Mouse (Mus musculus) midbrain, embryonic 11.5 days (tissue): ENCODE measurements around the gene Pphln1. TPM values are rescaled to one million over a fixed set of nuclear protein-coding genes. Genes with fewer than 3 reads are reported as not detected.

ENCODE experiments used
- ATAC-seq: fragments of 200-750 bp; cut with Nextera tagmentation; 2 replicates; pipeline ENCODE4 v1.8.0; 2017; ENCODE audit warnings: moderate TSS enrichment, moderate library complexity; ENCODE audit not compliant: low FRiP score
- DNase-seq: peaks from one replicate; pipeline ENCODE4 v3.0.0; 2015; ENCODE audit warnings: low spot score; ENCODE audit errors: missing footprints
- H3K27ac ChIP-seq: fragments of 300-500 bp; sonication (generic); 2 replicates; pipeline ENCODE4 v1.5.1; 2014; ENCODE audit warnings: low read depth, low read length
- H3K27me3 ChIP-seq: fragments of 300-500 bp; sonication (generic); 2 replicates; pipeline ENCODE4 v1.6.1; 2014; ENCODE audit warnings: mild to moderate bottlenecking, low read length, moderate library complexity, mixed read lengths; ENCODE audit not compliant: control insufficient read depth, insufficient read depth
- H3K36me3 ChIP-seq: fragments of 300-500 bp; sonication (generic); 2 replicates; pipeline ENCODE4 v1.6.1; 2014; ENCODE audit warnings: mild to moderate bottlenecking, low read length, moderate library complexity, mixed read lengths; ENCODE audit not compliant: control insufficient read depth, insufficient read depth
- H3K4me1 ChIP-seq: fragments of 300-500 bp; sonication (generic); 2 replicates; pipeline ENCODE4 v1.6.1; 2014; ENCODE audit warnings: low read length; ENCODE audit not compliant: control insufficient read depth, insufficient read depth
- H3K4me2 ChIP-seq: fragments of 300-500 bp; sonication (generic); 2 replicates; pipeline ENCODE4 v1.6.1; 2014; ENCODE audit warnings: mild to moderate bottlenecking, moderate library complexity
- H3K4me3 ChIP-seq: fragments of 300-500 bp; sonication (generic); 2 replicates; pipeline ENCODE4 v1.5.1; 2014; ENCODE audit warnings: low read depth, low read length
- H3K9ac ChIP-seq: fragments of 300-500 bp; sonication (generic); 2 replicates; pipeline ENCODE4 v1.6.1; 2014; ENCODE audit warnings: low read length
- H3K9me3 ChIP-seq: fragments of 300-500 bp; sonication (generic); 2 replicates; pipeline ENCODE4 v1.6.1; 2016; ENCODE audit warnings: low read length; ENCODE audit not compliant: control insufficient read depth
- WGBS: fragments of 180-500 bp; shearing (Covaris S2); extraction: QIAGEN DNeasy Blood & Tissue Kit; methylation state at CpG from one replicate; pipeline ENCODE4 v1.1.7; 2014; 5-methylcytosine and 5-hydroxymethylcytosine counted together
- polyA plus RNA-seq: library from polyadenylated mRNA; unstranded; fragments of >200 nt; fragmentation: Nextera tagmentation; extraction: Ambion mirVana; gene quantifications from 2 replicates; pipeline ENCODE4 v1.2.1, GENCODE M21; 2014

Gene Pphln1
- polyA plus RNA-seq, 1 experiment from 2014 or later, result 62.5 TPM

DNA sequence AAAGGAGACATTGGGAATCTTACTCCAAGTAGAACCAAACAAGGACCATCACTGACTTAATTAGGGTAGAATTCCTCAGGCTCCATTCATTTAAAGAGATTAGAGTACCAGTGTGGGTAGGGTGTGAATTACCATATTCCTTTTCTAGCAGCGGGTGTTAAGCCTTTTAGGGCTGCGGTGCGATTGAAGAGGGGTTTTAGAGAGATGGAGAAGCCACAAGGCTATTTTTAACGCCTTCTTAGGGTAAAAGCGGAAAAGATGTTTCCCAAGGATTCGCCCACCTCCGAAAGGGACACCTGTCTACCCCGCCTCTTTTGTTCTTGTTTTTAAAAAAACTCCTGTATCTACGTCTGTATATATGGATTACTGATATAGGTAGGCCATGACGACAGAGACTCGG is 881 bp upstream of the Pphln1 start:
- Histone ChIP-seq H3K4me2 (peak overlapping the region; percentile 64), H3K27ac (no peak overlapping the region), H3K9me3 (no peaks in the 10 kb centered on the region), H3K27me3 (no peaks in the 10 kb centered on the region), H3K9ac (peak overlapping the region; percentile 93), H3K4me3 (peak overlapping the region; percentile 96), H3K4me1 (peaks cover 16% of the 10 kb centered on the region), H3K36me3 (peaks cover 9% of the 10 kb centered on the region; the same call in 1 of the 2 replicates)
- ATAC-seq (0 out of 2 replicates have a peak, but pooled peaks have one; percentile 8), DNase-seq (peak; percentile 88)
- under 1% methylated on average over 11 of the region's 11 CpGs for WGBS

DNA sequence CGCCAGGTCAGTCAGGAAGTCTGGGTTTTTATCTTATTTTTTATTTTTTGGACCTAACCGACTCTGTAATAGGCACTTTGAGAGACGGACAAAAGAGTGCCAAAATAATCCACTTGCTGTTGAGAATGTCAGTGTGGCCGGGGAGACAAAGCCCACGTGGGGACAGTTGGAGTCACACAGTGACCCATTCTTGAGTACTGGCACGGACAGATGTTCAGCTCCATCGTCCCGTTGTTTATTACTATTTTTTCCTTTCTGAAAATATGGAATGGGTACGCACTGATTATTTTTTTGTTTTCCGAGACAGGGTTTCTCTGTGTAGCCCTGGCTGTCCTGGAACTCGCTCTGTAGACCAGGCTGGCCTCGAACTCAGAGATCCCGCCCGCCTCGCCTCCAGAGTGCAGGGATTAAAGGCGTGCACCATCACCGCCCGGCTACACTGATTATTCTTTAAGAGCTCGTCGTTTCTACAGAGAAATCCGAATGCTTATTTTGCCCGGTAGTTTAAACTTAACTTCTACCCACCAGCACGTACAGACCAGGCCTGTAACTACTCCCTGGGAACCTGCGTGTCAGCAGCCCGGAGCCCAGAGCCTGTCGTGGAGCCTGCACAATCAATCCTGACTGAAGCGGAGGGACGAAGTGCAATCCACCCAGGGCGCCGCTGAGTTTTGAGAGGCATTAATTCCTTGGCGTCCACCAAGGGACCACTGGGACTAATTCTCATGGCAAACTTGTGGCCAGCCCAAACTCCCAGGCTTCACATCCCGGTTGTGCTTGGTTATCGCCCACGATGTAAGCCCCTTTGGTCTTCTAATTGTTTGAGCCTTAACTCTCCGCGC is 770 bp downstream of the Pphln1 start:
- peak; percentile 26 for ATAC-seq
- Histone ChIP-seq H3K27ac (peak overlapping the region; percentile 81), H3K9me3 (no peaks in the 10 kb centered on the region), H3K4me2 (peak overlapping the region; percentile 64), H3K27me3 (no peaks in the 10 kb centered on the region), H3K36me3 (0 out of 2 replicates have a peak, but pooled peaks cover 2% of the 10 kb centered on the region), H3K4me1 (peaks cover 16% of the 10 kb centered on the region), H3K9ac (peak overlapping the region; percentile 93), H3K4me3 (peak overlapping the region; percentile 96)
- WGBS, result under 1% methylated on average over 36 of the region's 36 CpGs
- DNase-seq, result peak; percentile 93

DNA sequence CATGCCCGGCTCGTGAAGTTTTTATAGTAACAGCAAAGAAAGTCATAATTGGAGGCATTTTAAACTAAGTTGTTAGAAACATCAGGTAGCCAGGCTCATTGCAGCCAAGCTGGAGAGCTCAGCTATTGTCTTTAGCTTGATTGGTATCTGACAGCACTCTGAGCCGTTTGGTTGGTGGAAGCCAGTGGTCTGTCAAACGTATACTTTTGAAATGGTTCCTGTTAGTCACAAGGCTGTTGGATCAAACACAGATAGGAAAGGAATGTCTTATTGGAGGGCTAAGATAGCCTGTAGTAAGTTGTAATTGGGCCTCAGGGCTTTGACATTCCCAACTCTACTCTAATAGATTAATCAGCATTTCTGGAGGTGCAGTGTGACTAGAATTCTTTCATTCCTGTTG is 3.3 kb downstream of the Pphln1 start:
- Histone ChIP-seq H3K4me3 (no peak overlapping the region), H3K4me2 (no peak overlapping the region), H3K9me3 (no peaks in the 10 kb centered on the region), H3K4me1 (peaks cover 16% of the 10 kb centered on the region), H3K9ac (no peak overlapping the region), H3K27ac (no peak overlapping the region), H3K36me3 (no peaks in the 10 kb centered on the region), H3K27me3 (no peaks in the 10 kb centered on the region)
- ATAC-seq (no peak), DNase-seq (no peak)
- WGBS, result 81% methylated on average over 4 of the region's 4 CpGs

DNA sequence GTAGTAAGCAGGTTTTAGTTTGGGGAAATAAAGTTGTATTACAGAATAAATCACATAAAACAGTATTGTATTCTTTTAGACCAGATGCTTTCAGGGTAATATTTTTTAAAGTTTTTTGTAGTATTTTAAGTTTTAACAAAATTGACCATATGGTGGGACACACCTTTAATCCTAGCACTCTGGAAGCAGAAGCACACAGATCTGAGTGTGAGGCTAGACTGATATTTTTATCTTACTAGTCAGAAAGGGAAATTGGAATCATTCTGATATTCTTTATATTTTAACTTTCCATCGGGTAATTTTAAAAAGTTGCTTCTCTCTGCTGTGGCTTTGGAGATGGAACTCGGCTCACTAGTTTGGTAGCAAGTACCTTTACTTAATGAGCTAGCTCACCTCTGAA is 4.6 kb downstream of the Pphln1 start:
- no peaks in the 10 kb centered on the region for H3K36me3 ChIP-seq
- no peak overlapping the region for H3K4me3 ChIP-seq
- WGBS, result 92% methylated on average over 2 of the region's 2 CpGs
- H3K9me3 ChIP-seq, result no peaks in the 10 kb centered on the region
- H3K4me1 ChIP-seq, result peaks cover 10% of the 10 kb centered on the region
- no peak for DNase-seq
- H3K27ac ChIP-seq, result no peak overlapping the region
- H3K4me2 ChIP-seq, result no peak overlapping the region
- H3K9ac ChIP-seq, result no peak overlapping the region
- no peak for ATAC-seq
- no peaks in the 10 kb centered on the region for H3K27me3 ChIP-seq

DNA sequence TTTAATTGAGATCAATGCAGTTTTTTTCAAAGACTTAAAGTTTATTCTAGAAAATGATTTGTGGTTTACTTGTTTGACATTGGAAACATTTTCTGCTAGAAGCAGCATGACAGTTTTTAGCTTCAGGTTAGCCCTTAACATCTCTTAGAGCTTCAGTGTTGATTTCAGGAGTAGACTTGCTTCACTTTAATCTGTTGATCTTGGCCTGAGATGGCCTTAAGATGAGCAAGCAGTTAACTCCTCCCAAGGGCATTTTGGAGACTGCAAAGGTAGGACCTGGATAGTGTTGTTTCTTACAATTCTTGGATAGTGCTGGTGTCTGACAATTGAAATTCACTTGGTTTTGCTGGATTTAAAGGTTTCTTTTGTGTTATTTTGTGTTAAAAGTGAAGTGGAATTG is 6.7 kb downstream of the Pphln1 start:
- ATAC-seq (no peak), DNase-seq (no peak)
- Histone ChIP-seq H3K4me3 (no peak overlapping the region), H3K9ac (no peak overlapping the region), H3K4me1 (peaks cover under 1% of the 10 kb centered on the region), H3K9me3 (no peaks in the 10 kb centered on the region), H3K27ac (no peak overlapping the region), H3K27me3 (no peaks in the 10 kb centered on the region), H3K36me3 (no peaks in the 10 kb centered on the region), H3K4me2 (no peak overlapping the region)

DNA sequence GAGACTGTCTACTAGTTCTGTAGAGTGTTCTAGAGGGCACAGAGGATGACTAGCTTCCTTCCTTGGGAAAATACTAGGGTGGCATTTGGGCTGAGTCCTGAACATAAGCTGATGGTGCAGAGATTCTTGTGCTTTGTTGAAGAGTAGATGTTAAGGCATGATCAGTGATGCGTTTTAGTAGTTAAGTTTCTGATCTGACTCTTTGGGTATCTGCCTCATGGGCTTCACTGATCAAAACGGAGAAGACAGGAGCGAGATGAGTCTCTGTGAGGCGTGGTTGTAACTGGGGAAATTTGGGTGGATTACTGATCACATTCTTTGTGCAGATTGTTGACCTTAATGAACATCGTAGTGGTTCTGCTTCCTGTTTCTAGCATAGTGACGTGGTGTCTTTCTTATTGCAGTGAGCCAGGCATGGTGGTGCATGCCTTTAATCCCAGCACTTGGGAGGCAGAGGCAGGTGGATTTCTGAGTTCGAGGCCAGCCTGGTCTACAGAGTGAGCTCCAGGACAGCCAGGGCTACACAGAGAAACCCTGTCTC is 7.4 kb downstream of the Pphln1 start:
- no peaks in the 10 kb centered on the region for H3K36me3 ChIP-seq
- ATAC-seq (no peak), DNase-seq (no peak)
- H3K9ac ChIP-seq, result no peak overlapping the region
- H3K4me1 ChIP-seq, result no peaks in the 10 kb centered on the region; the same call in 1 of the 2 replicates
- 93% methylated on average over 7 of the region's 7 CpGs for WGBS
- H3K9me3 ChIP-seq, result no peaks in the 10 kb centered on the region
- no peaks in the 10 kb centered on the region for H3K27me3 ChIP-seq
- H3K4me3 ChIP-seq, result no peak overlapping the region
- no peak overlapping the region for H3K27ac ChIP-seq
- H3K4me2 ChIP-seq, result no peak overlapping the region

DNA sequence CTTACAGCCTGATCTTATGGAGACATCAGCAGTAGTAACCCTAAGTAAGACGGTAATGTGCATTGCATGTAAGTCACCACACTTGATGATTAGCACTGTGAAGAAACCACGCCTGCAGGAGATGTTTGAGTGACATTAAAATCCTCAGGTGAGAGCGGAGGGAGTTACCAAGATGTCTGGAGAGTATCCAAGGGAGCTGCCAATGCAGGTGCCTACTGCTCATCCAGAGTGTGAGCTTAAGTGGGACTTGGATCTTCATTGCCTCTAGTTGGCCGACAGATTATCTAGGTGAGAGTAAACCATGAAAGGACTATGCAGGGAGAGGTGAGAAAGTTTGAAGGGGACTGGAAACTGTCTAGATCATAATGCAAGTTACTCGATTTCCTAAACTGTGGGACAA is 8.3 kb downstream of the Pphln1 start:
- DNase-seq, result no peak
- Histone ChIP-seq H3K4me1 (no peaks in the 10 kb centered on the region; the same call in 1 of the 2 replicates), H3K4me2 (no peak overlapping the region), H3K27ac (no peak overlapping the region), H3K9me3 (no peaks in the 10 kb centered on the region), H3K36me3 (no peaks in the 10 kb centered on the region), H3K4me3 (no peak overlapping the region), H3K27me3 (no peaks in the 10 kb centered on the region), H3K9ac (no peak overlapping the region)
- 96% methylated on average over 5 of the region's 5 CpGs for WGBS
- ATAC-seq, result no peak

DNA sequence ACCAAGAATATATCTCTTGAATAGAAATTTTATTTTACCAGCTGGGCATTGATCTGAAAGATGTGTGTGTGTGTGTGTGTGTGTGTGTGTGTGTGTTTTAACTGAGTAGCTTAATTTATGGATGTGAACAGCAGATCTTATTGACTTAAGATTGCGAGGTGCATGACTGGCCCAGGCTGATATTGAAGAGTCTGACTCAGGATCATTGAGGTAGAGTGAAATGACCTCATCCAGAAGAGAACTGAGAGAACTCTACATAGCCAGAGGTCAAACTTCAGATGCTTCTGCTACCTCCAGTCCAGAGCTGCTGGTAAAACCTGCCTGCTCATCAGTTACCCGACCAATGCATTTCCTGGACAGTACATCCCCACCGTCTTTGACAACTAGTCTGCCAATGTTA is 14.3 kb downstream of the Pphln1 start:
- Histone ChIP-seq H3K4me1 (no peaks in the 10 kb centered on the region), H3K9me3 (no peaks in the 10 kb centered on the region), H3K4me2 (no peak overlapping the region), H3K9ac (no peak overlapping the region), H3K36me3 (no peaks in the 10 kb centered on the region), H3K27ac (no peak overlapping the region), H3K27me3 (no peaks in the 10 kb centered on the region), H3K4me3 (no peak overlapping the region)
- DNase-seq (no peak), ATAC-seq (no peak)
- WGBS, result 100% methylated on average over 3 of the region's 3 CpGs

DNA sequence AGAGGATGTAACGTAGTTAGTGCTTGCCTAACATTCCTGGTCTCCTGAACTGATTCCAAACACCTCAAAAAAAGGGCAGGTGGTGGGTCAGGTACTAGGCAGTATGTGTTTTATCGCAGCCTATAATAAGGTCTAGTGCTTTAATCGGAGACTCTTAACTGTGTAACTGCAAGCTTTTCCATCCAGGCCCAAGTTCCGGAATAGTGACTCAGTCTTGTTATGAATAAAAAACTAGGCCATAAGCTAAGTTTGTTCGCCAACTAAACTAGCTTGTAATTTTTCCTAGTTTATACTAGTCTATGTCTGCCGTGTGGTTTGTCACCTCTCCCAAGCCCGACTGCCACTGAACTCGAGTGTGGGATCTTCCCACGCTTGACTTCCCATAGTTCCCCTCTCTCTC is 16.3 kb downstream of the Pphln1 start:
- 95% methylated on average over 9 of the region's 9 CpGs for WGBS
- ATAC-seq, result no peak

More for the DNA sequence above, 16.3 kb downstream of the Pphln1 start:
- no peak overlapping the region for H3K4me2 ChIP-seq
- H3K36me3 ChIP-seq, result no peaks in the 10 kb centered on the region
- H3K9ac ChIP-seq, result no peak overlapping the region
- no peak for DNase-seq
- H3K4me1 ChIP-seq, result no peaks in the 10 kb centered on the region
- H3K4me3 ChIP-seq, result no peak overlapping the region
- no peak overlapping the region for H3K27ac ChIP-seq
- H3K9me3 ChIP-seq, result no peaks in the 10 kb centered on the region
- no peaks in the 10 kb centered on the region for H3K27me3 ChIP-seq
